Mouse (Mus musculus) cerebellum, adult 2 months (tissue): ENCODE measurements around the gene Slc39a12.

ENCODE experiments used
- CTCF ChIP-seq: fragments of 200-500 bp; IDR thresholded peaks from 2 replicates; pipeline ENCODE4 v1.5.1; 2011; ENCODE audit warnings: low read depth, mild to moderate bottlenecking, control low read depth, low read length, moderate library complexity, borderline replicate concordance; ENCODE audit not compliant: insufficient read depth
- POLR2A ChIP-seq: fragments of 200-500 bp; IDR thresholded peaks from 2 replicates; pipeline ENCODE4 v1.6.1; 2011; ENCODE audit warnings: low read length, control low read depth, borderline replicate concordance; ENCODE audit not compliant: insufficient read depth

DNA sequence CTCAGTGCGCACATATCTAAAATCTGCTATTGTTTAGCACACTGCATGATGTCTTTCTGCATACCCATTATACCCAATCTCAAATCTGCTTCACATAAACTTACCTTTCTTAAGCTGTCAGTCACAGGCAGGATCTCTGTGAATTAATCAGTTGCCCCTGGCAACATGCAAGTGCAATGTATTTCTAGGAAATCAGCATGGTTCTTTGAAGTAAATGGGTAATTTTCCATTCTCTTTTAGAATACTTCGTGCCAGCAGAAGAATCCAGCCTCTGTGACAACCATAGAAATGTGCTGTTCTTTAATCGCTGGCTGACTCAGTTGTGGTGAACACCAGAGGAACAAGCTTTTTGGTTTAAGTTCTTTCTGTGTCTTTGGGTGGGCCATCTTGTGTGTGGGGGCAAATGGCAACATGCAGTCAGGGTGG, 147.1 kb downstream of the Slc39a12 start:
- no peak for TF ChIP-seq POLR2A
- no peak for TF ChIP-seq CTCF
